Mouse (Mus musculus) embryonic facial prominence, embryonic 11.5 days (tissue): Measurements from ENCODE around the gene Glb1l. TPM values are rescaled to one million over a fixed set of nuclear protein-coding genes. Genes with fewer than 3 reads are reported as not detected.

ENCODE experiments used
- ATAC-seq: fragments of 200-750 bp; cut with Nextera tagmentation; replicated peaks from 2 replicates; pipeline ENCODE4 v1.8.0; 2017; ENCODE audit warnings: low read depth; ENCODE audit not compliant: insufficient number of reproducible peaks, low FRiP score, low TSS enrichment
- DNase-seq: peaks from one replicate; pipeline ENCODE4 v3.0.0-alpha.2; 2015; ENCODE audit warnings: low spot score
- H3K27ac ChIP-seq: fragments of 300-500 bp; sonication (generic); replicated peaks from 2 replicates; pipeline ENCODE4 v1.5.1; 2014; ENCODE audit warnings: mild to moderate bottlenecking, low read depth, low read length, control low read depth
- H3K27me3 ChIP-seq: fragments of 300-500 bp; sonication (generic); 2 replicates; pipeline ENCODE4 v1.6.1; 2014; ENCODE audit warnings: mild to moderate bottlenecking, low read length, moderate library complexity, mixed read lengths; ENCODE audit not compliant: control insufficient read depth, insufficient read depth
- H3K36me3 ChIP-seq: fragments of 300-500 bp; sonication (generic); replicated peaks from 2 replicates; pipeline ENCODE4 v1.6.1; 2014; ENCODE audit warnings: low read depth, mild to moderate bottlenecking, low read length, moderate library complexity, mixed read lengths; ENCODE audit not compliant: control insufficient read depth, insufficient read depth
- H3K4me1 ChIP-seq: fragments of 300-500 bp; sonication (generic); 2 replicates; pipeline ENCODE4 v1.6.1; 2014; ENCODE audit warnings: low read length, mixed read lengths; ENCODE audit not compliant: control insufficient read depth, insufficient read depth
- H3K4me2 ChIP-seq: fragments of 300-500 bp; sonication (generic); 2 replicates; pipeline ENCODE4 v1.6.1; 2014; ENCODE audit warnings: low read depth, mild to moderate bottlenecking, control low read depth, low read length, moderate library complexity
- H3K4me3 ChIP-seq: fragments of 300-500 bp; sonication (generic); 2 replicates; pipeline ENCODE4 v1.5.1; 2014; ENCODE audit warnings: low read depth, low read length, control low read depth
- H3K9ac ChIP-seq: fragments of 300-500 bp; sonication (generic); replicated peaks from 2 replicates; pipeline ENCODE4 v1.6.1; 2014; ENCODE audit warnings: mild to moderate bottlenecking, control low read depth, low read length
- H3K9me3 ChIP-seq: fragments of 300-500 bp; sonication (generic); replicated peaks from 2 replicates; pipeline ENCODE4 v1.6.1; 2016; ENCODE audit warnings: mild to moderate bottlenecking, low read length, inconsistent platforms, mixed read lengths; ENCODE audit not compliant: control insufficient read depth
- WGBS: fragments of 180-500 bp; shearing (Covaris S2); extraction: QIAGEN DNeasy Blood & Tissue Kit; methylation state at CpG from one replicate; pipeline ENCODE4 v1.1.7; 2014; 5-methylcytosine and 5-hydroxymethylcytosine counted together
- polyA plus RNA-seq: library from polyadenylated mRNA; unstranded; fragments of >200 nt; fragmentation: Nextera tagmentation; extraction: Ambion mirVana; gene quantifications from 2 replicates; pipeline ENCODE4 v1.2.1, GENCODE M21; 2014

Gene Glb1l
- polyA plus RNA-seq, 1 experiment from 2014 or later, result 14.1 TPM

- ATAC-seq (no peak), DNase-seq (no peak)
- Histone ChIP-seq H3K36me3 (no peaks in the 10 kb centered on the region), H3K4me3 (no peak overlapping the region), H3K27me3 (no peaks in the 10 kb centered on the region), H3K27ac (no peak overlapping the region), H3K4me1 (no peaks in the 10 kb centered on the region), H3K9ac (no peak overlapping the region), H3K4me2 (no peak overlapping the region), H3K9me3 (no peaks in the 10 kb centered on the region)
- 73% methylated on average over 2 of the region's 2 CpGs for WGBS
Observed at GRCm38 (mm10) chr1:75226138-75226537, 15.5 kb upstream of the Glb1l start.

GRCm38 (mm10) chr1:75225473-75225872 lies 14.9 kb upstream of the Glb1l start:
- Histone ChIP-seq H3K9ac (no peak overlapping the region), H3K4me2 (no peak overlapping the region), H3K27ac (no peak overlapping the region), H3K36me3 (no peaks in the 10 kb centered on the region), H3K27me3 (peaks cover 4% of the 10 kb centered on the region), H3K9me3 (no peaks in the 10 kb centered on the region), H3K4me3 (no peak overlapping the region), H3K4me1 (no peaks in the 10 kb centered on the region)
- ATAC-seq (no peak), DNase-seq (no peak)
- 72% methylated on average over 3 of the region's 3 CpGs for WGBS

GRCm38 (mm10) chr1:75223532-75223931 lies 12.9 kb upstream of the Glb1l start:
- H3K4me1 ChIP-seq, result peaks cover 3% of the 10 kb centered on the region
- H3K4me3 ChIP-seq, result no peak overlapping the region
- no peaks in the 10 kb centered on the region for H3K36me3 ChIP-seq
- ATAC-seq (no peak), DNase-seq (no peak)
- H3K27ac ChIP-seq, result no peak overlapping the region
- H3K4me2 ChIP-seq, result no peak overlapping the region
- WGBS, result 69% methylated on average over 6 of the region's 6 CpGs
- H3K27me3 ChIP-seq, result peaks cover 21% of the 10 kb centered on the region
- H3K9me3 ChIP-seq, result no peaks in the 10 kb centered on the region
- no peak overlapping the region for H3K9ac ChIP-seq

- WGBS, result 81% methylated on average over 6 of the region's 6 CpGs
Observed at GRCm38 (mm10) chr1:75222926-75223325, 12.3 kb upstream of the Glb1l start.

GRCm38 (mm10) chr1:75221538-75221937 lies 10.9 kb upstream of the Glb1l start:
- DNase-seq (no peak), ATAC-seq (no peak)
- Histone ChIP-seq H3K27me3 (peaks cover 34% of the 10 kb centered on the region), H3K9ac (no peak overlapping the region), H3K4me3 (no peak overlapping the region), H3K36me3 (no peaks in the 10 kb centered on the region), H3K4me2 (no peak overlapping the region), H3K4me1 (peaks cover 3% of the 10 kb centered on the region), H3K27ac (no peak overlapping the region), H3K9me3 (no peaks in the 10 kb centered on the region)
- 72% methylated on average over 3 of the region's 3 CpGs for WGBS

More at GRCm38 (mm10) chr1:75222926-75223325, 12.3 kb upstream of the Glb1l start:
- H3K36me3 ChIP-seq, result no peaks in the 10 kb centered on the region
- ATAC-seq, result no peak
- no peak overlapping the region for H3K4me3 ChIP-seq
- no peak overlapping the region for H3K27ac ChIP-seq
- no peak overlapping the region for H3K4me2 ChIP-seq
- no peaks in the 10 kb centered on the region for H3K9me3 ChIP-seq
- DNase-seq, result no peak
- H3K27me3 ChIP-seq, result peaks cover 27% of the 10 kb centered on the region
- H3K9ac ChIP-seq, result no peak overlapping the region
- H3K4me1 ChIP-seq, result peaks cover 3% of the 10 kb centered on the region

- ATAC-seq (peak; percentile 65; the same call in 1 of the 2 replicates), DNase-seq (peak; percentile 43)
- Histone ChIP-seq H3K4me1 (peaks cover 3% of the 10 kb centered on the region), H3K9ac (peak within 1 kb of the TSS; percentile 29; the same call in 1 of the 2 replicates), H3K27me3 (peaks cover 34% of the 10 kb centered on the region), H3K27ac (no peak within 1 kb of the TSS), H3K4me3 (peak within 1 kb of the TSS; percentile 41), H3K36me3 (no peaks in the 10 kb centered on the region), H3K9me3 (no peaks in the 10 kb centered on the region), H3K4me2 (peak within 1 kb of the TSS; percentile 81)
- WGBS, result under 1% methylated on average over 34 of the region's 34 CpGs
Observed at GRCm38 (mm10) chr1:75219531-75219930, 8.9 kb upstream of the Glb1l start, which contains the start of gene Tuba4a. Tuba4a (minus strand) TSS chr1:75219865.

- peaks cover 34% of the 10 kb centered on the region for H3K27me3 ChIP-seq
- no peak overlapping the region for H3K9ac ChIP-seq
- no peak overlapping the region for H3K27ac ChIP-seq
- H3K4me3 ChIP-seq, result peak overlapping the region; percentile 41
- ATAC-seq, result peak; percentile 60; the same call in 1 of the 2 replicates
- H3K9me3 ChIP-seq, result no peaks in the 10 kb centered on the region
- H3K4me2 ChIP-seq, result peak overlapping the region; percentile 81
- H3K36me3 ChIP-seq, result no peaks in the 10 kb centered on the region
- peak; percentile 83 for DNase-seq
- under 1% methylated on average over 24 of the region's 24 CpGs for WGBS
- H3K4me1 ChIP-seq, result peaks cover 3% of the 10 kb centered on the region
Observed at GRCm38 (mm10) chr1:75219078-75219477, 8.5 kb upstream of the Glb1l start.

GRCm38 (mm10) chr1:75218227-75219001 lies 7.8 kb upstream of the Glb1l start:
- WGBS, result under 1% methylated on average over 38 of the region's 38 CpGs
- ATAC-seq (0 out of 2 replicates have a peak, but pooled peaks have one; percentile 15), DNase-seq (no peak)
- Histone ChIP-seq H3K36me3 (no peaks in the 10 kb centered on the region), H3K9me3 (no peaks in the 10 kb centered on the region), H3K4me1 (peaks cover 3% of the 10 kb centered on the region), H3K27ac (no peak overlapping the region), H3K27me3 (peaks cover 34% of the 10 kb centered on the region), H3K4me3 (peak overlapping the region; percentile 41), H3K9ac (0 out of 2 replicates have a peak overlapping the region, but pooled peaks have one; percentile 2), H3K4me2 (peak overlapping the region; percentile 81)
